ENCODE assay signal across 8 mouse cellular contexts in genomic region chr10:121587371-121587840, GRCm38 (mm10). TPM values are rescaled to one million over a fixed set of nuclear protein-coding genes. Genes with fewer than 3 reads are reported as not detected.
DNase-seq lines count a peak whose midpoint lies in the region; ATAC-seq lines count a peak whose summit lies in the region.

No protein-coding gene starts in this region.

- DNase-seq in neural tube, embryonic 11.5 days (ENCODE audit: low spot score): no peak
- DNase-seq in neural tube, embryonic 10.5 days (ENCODE audit: extremely low spot score, low spot score): no peak
- DNase-seq in liver, embryonic 11.5 days (ENCODE audit: low spot score): no peak
- no peak for DNase-seq in layer of hippocampus, adult 9-11 months
- no peak for DNase-seq in gastrocnemius, adult 8-10 months (ENCODE audit: low spot score in 2 of 2)
- no peak for DNase-seq in T-cell, adult 2 months (ENCODE audit: low spot score)

- peaks cover 7% of the 10 kb centered on the region for H3K36me3 ChIP-seq in neural tube, embryonic 11.5 days (ENCODE audit: control insufficient read depth, insufficient read depth, low read length)
- peaks cover 32% of the 10 kb centered on the region for H3K36me3 ChIP-seq in forebrain, embryonic 12.5 days (replicated peaks)
- H3K36me3 ChIP-seq in liver, embryonic 11.5 days (ENCODE audit: control insufficient read depth, insufficient read depth, low read length): peaks cover 17% of the 10 kb centered on the region
- H3K36me3 ChIP-seq in stomach, embryonic 16.5 days (ENCODE audit: control insufficient read depth, insufficient read depth, low read length): peaks cover 4% of the 10 kb centered on the region

- no peak overlapping the region for H3K27ac ChIP-seq in neural tube, embryonic 11.5 days (ENCODE audit: low read depth, low read length)
- H3K27ac ChIP-seq in forebrain, embryonic 12.5 days: no peak overlapping the region
- peak overlapping the region; percentile 73; the same call in 1 of the 2 replicates for H3K27ac ChIP-seq in liver, embryonic 11.5 days (ENCODE audit: low read depth, low read length)
- peak overlapping the region; percentile 59 for H3K27ac ChIP-seq in stomach, embryonic 16.5 days (ENCODE audit: low read length)

- peak overlapping the region; percentile 82 for H3K4me3 ChIP-seq in neural tube, embryonic 11.5 days (ENCODE audit: low read depth, low read length)
- peak overlapping the region; percentile 88 for H3K4me3 ChIP-seq in forebrain, embryonic 12.5 days (replicated peaks)
- H3K4me3 ChIP-seq in liver, embryonic 11.5 days (ENCODE audit: low read depth, low read length): peak overlapping the region; percentile 91
- H3K4me3 ChIP-seq in stomach, embryonic 16.5 days (replicated peaks; ENCODE audit: low read length): peak overlapping the region; percentile 86

- H3K9ac ChIP-seq in neural tube, embryonic 11.5 days (ENCODE audit: low read length): no peak overlapping the region; the same call in 1 of the 2 replicates
- H3K9ac ChIP-seq in forebrain, embryonic 12.5 days: peak overlapping the region; percentile 92; the same call in 1 of the 2 replicates
- peak overlapping the region; percentile 90 for H3K9ac ChIP-seq in liver, embryonic 11.5 days (ENCODE audit: low read depth, low read length)
- peak overlapping the region; percentile 96; the same call in 1 of the 2 replicates for H3K9ac ChIP-seq in stomach, embryonic 16.5 days (ENCODE audit: low read length)

- no peaks in the 10 kb centered on the region for H3K27me3 ChIP-seq in neural tube, embryonic 11.5 days (ENCODE audit: control insufficient read depth, insufficient read depth, low read length)
- H3K27me3 ChIP-seq in forebrain, embryonic 12.5 days: no peaks in the 10 kb centered on the region
- no peaks in the 10 kb centered on the region for H3K27me3 ChIP-seq in liver, embryonic 11.5 days (replicated peaks; ENCODE audit: control insufficient read depth, insufficient read depth, low read length)
- H3K27me3 ChIP-seq in stomach, embryonic 16.5 days (ENCODE audit: control insufficient read depth, insufficient read depth, low read length): no peaks in the 10 kb centered on the region

- ATAC-seq in neural tube, embryonic 11.5 days (ENCODE audit: insufficient read depth, low FRiP score, low TSS enrichment): no peak
- no peak for ATAC-seq in forebrain, embryonic 12.5 days (ENCODE audit: low FRiP score)
- no peak for ATAC-seq in liver, embryonic 11.5 days (replicated peaks; ENCODE audit: low FRiP score)
- no peak for ATAC-seq in stomach, embryonic 16.5 days (ENCODE audit: insufficient read depth, low FRiP score)

- H3K4me1 ChIP-seq in neural tube, embryonic 11.5 days (ENCODE audit: control insufficient read depth, insufficient read depth, low read length): peaks cover 3% of the 10 kb centered on the region; the same call in 1 of the 2 replicates
- peaks cover 16% of the 10 kb centered on the region for H3K4me1 ChIP-seq in forebrain, embryonic 12.5 days
- peaks cover 10% of the 10 kb centered on the region; the same call in 1 of the 2 replicates for H3K4me1 ChIP-seq in liver, embryonic 11.5 days (replicated peaks; ENCODE audit: control insufficient read depth, insufficient read depth, low read length)
- peaks cover 9% of the 10 kb centered on the region for H3K4me1 ChIP-seq in stomach, embryonic 16.5 days (ENCODE audit: control insufficient read depth, insufficient read depth, low read length)

- 76% methylated on average over 6 of the region's 6 CpGs for WGBS in neural tube, embryonic 11.5 days
- 71% methylated on average over 6 of the region's 6 CpGs for WGBS in forebrain, embryonic 12.5 days
- WGBS in liver, embryonic 11.5 days: 61% methylated on average over 6 of the region's 6 CpGs
- 59% methylated on average over 6 of the region's 6 CpGs for WGBS in stomach, embryonic 16.5 days

- peak overlapping the region; percentile 76 for H3K4me2 ChIP-seq in neural tube, embryonic 11.5 days (ENCODE audit: low read depth)
- peak overlapping the region; percentile 86 for H3K4me2 ChIP-seq in forebrain, embryonic 12.5 days
- H3K4me2 ChIP-seq in liver, embryonic 11.5 days: peak overlapping the region; percentile 93
- peak overlapping the region; percentile 52 for H3K4me2 ChIP-seq in stomach, embryonic 16.5 days (ENCODE audit: low read depth, low read length)

- H3K9me3 ChIP-seq in neural tube, embryonic 11.5 days (ENCODE audit: control insufficient read depth, low read length): no peaks in the 10 kb centered on the region
- H3K9me3 ChIP-seq in forebrain, embryonic 12.5 days: no peaks in the 10 kb centered on the region
- H3K9me3 ChIP-seq in liver, embryonic 11.5 days (ENCODE audit: control insufficient read depth, low read length): no peaks in the 10 kb centered on the region
- no peaks in the 10 kb centered on the region for H3K9me3 ChIP-seq in stomach, embryonic 16.5 days (replicated peaks; ENCODE audit: control insufficient read depth, low read length)

RNA-seq across cellular contexts. Expression of gene Tbk1, which starts 0.8 kb away (rescaled TPM):
- polyA plus RNA-seq in neural tube, embryonic 11.5 days (2014; fragmentation: Nextera tagmentation; extraction: Ambion mirVana): 32.4 and 34.9 TPM in 2 replicates
- polyA plus RNA-seq in forebrain, embryonic 12.5 days (2016; fragmentation: Nextera tagmentation; extraction: Ambion mirVana): 37.5 and 39.4 TPM in 2 replicates
- polyA plus RNA-seq in liver, embryonic 11.5 days (2014; fragmentation: Nextera tagmentation; extraction: Ambion mirVana): 32.0 and 32.1 TPM in 2 replicates
- polyA plus RNA-seq in stomach, embryonic 16.5 days (2015; fragmentation: Nextera tagmentation; extraction: Ambion mirVana): 34.2 and 36.7 TPM in 2 replicates
- total RNA-seq in gastrocnemius, adult 8-10 months (2022): 10 to 100 TPM in 2 of 4 experiments, 1 to 10 TPM in 2; 8.7 to 11.4 (median 10.0) TPM

RNA-seq across cellular contexts. Expression of gene Xpot, which starts 38.7 kb away (rescaled TPM):
- 52.5 and 61.0 TPM in 2 replicates for polyA plus RNA-seq in neural tube, embryonic 11.5 days (2014; fragmentation: Nextera tagmentation; extraction: Ambion mirVana)
- 59.0 and 63.1 TPM in 2 replicates for polyA plus RNA-seq in forebrain, embryonic 12.5 days (2016; fragmentation: Nextera tagmentation; extraction: Ambion mirVana)
- 103 and 114 TPM in 2 replicates for polyA plus RNA-seq in liver, embryonic 11.5 days (2014; fragmentation: Nextera tagmentation; extraction: Ambion mirVana)
- 53.9 and 56.1 TPM in 2 replicates for polyA plus RNA-seq in stomach, embryonic 16.5 days (2015; fragmentation: Nextera tagmentation; extraction: Ambion mirVana)
- 10 to 100 TPM; 24.2 to 32.8 (median 27.6) TPM for total RNA-seq in gastrocnemius, adult 8-10 months (2022)

RNA-seq across cellular contexts. Expression of gene D930020B18Rik, which starts 54.0 kb away (rescaled TPM):
- polyA plus RNA-seq in neural tube, embryonic 11.5 days (2014; fragmentation: Nextera tagmentation; extraction: Ambion mirVana): 0.26 TPM in 1 of 2 replicates, not detected in the other
- polyA plus RNA-seq in forebrain, embryonic 12.5 days (2016; fragmentation: Nextera tagmentation; extraction: Ambion mirVana): 0.63 and 1.3 TPM in 2 replicates
- 0.39 TPM in 1 of 2 replicates, not detected in the other for polyA plus RNA-seq in liver, embryonic 11.5 days (2014; fragmentation: Nextera tagmentation; extraction: Ambion mirVana)
- polyA plus RNA-seq in stomach, embryonic 16.5 days (2015; fragmentation: Nextera tagmentation; extraction: Ambion mirVana): 1.0 and 1.4 TPM in 2 replicates
- total RNA-seq in gastrocnemius, adult 8-10 months (2022): not detected

Comparison
In these comparisons a context has a peak if more than half of its experiments do, and no peak if none do; other contexts are left out.
1. H3K27ac ChIP-seq: peak in liver, embryonic 11.5 days (single experiment) and stomach, embryonic 16.5 days (single experiment); none in neural tube, embryonic 11.5 days (single experiment) and forebrain, embryonic 12.5 days (single experiment).
2. Peak in every context shown above with its lines, with median percentiles within 50 percentile points of each other: H3K4me2 ChIP-seq and H3K4me3 ChIP-seq.